Mouse (Mus musculus): Measurements from ENCODE around the gene Cpped1. TPM values are rescaled to one million over a fixed set of nuclear protein-coding genes. Genes with fewer than 3 reads are reported as not detected.

Cpped1 gene
- total and polyA plus RNA-seq, 3 experiments: 12.4 to 23.9 (median 16.8) TPM

DNA sequence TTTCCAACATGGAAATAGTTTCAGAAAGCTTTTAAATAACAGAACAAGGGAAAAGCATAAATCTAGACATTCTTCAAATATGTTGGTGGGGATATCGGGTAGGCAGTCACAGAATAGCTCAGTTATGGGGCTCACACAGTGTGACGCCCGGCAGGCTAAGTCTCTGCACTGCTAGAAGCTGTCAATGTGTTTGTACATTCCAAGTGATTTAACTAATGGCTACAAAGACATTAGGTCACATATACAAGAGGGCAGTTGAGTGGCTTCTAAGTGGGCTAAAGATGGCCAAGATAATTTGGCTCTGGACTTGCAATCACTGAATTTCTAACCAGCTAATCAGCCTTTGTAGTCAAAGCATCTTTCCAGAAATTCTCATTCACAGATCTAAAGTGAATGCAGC is 19.1 kb downstream of the Cpped1 start:
- Histone ChIP-seq H3K9me3 (replicated peaks) (no peaks in the 10 kb centered on the region), H3K36me3 (replicated peaks) (peaks cover 64% of the 10 kb centered on the region), H3K27me3 (ENCODE audit: insufficient read depth, low read length) (no peaks in the 10 kb centered on the region), H3K4me3 (ENCODE audit: low read depth, low read length) (no peak overlapping the region), H3K4me1 (ENCODE audit: insufficient read depth, low read depth, low read length) (no peaks in the 10 kb centered on the region)
- ATAC-seq (ENCODE audit: extremely low read depth, insufficient number of reproducible peaks, low FRiP score, poor library complexity, severe bottlenecking) (no peak), DNase-seq (ENCODE audit: low spot score) (no peak)
- TF ChIP-seq TAL1 (conservative IDR thresholded peaks at IDR 0.05; ENCODE audit: low read depth, low read length) (no peak), POLR2AphosphoS5 (IDR thresholded peaks at IDR 0.05; ENCODE audit: insufficient replicate concordance, low read depth, low read length) (no peak), CTCF (IDR thresholded peaks at IDR 0.05; ENCODE audit: low read depth, low read length) (no peak), GATA1 (IDR thresholded peaks at IDR 0.05; ENCODE audit: borderline replicate concordance, low read length) (no peak), GATA2 (IDR thresholded peaks at IDR 0.05; ENCODE audit: borderline replicate concordance, low read depth, low read length) (no peak)

DNA sequence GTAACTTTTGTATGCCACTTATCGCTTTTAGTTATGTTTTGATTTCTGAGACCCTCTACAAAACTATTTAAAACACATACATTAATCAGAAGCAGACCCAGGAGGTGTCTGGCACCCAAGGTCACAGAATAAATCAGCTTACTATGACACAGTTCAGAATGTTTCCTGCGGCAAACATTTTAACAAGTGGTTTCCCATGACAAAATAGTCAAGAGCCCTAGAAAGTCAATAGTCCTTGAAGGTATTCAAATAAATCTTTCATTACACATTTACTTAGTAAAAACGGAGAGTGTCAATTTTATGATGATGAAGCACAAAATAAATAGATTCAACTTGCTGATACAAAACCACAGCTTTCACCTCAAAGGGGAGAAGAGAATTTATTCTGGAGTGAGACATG is 19.5 kb downstream of the Cpped1 start:
- ATAC-seq (ENCODE audit: extremely low read depth, insufficient number of reproducible peaks, low FRiP score, poor library complexity, severe bottlenecking) (no peak), DNase-seq (ENCODE audit: low spot score) (no peak)
- Histone ChIP-seq H3K9me3 (replicated peaks) (no peaks in the 10 kb centered on the region), H3K4me3 (ENCODE audit: low read depth, low read length) (no peak overlapping the region), H3K27me3 (ENCODE audit: insufficient read depth, low read length) (no peaks in the 10 kb centered on the region), H3K36me3 (replicated peaks) (peaks cover 66% of the 10 kb centered on the region), H3K4me1 (ENCODE audit: insufficient read depth, low read depth, low read length) (no peaks in the 10 kb centered on the region)
- TF ChIP-seq POLR2AphosphoS5 (IDR thresholded peaks at IDR 0.05; ENCODE audit: insufficient replicate concordance, low read depth, low read length): no peak
- TF ChIP-seq GATA1 (IDR thresholded peaks at IDR 0.05; ENCODE audit: borderline replicate concordance, low read length): no peak
- TF ChIP-seq GATA2 (IDR thresholded peaks at IDR 0.05; ENCODE audit: borderline replicate concordance, low read depth, low read length): no peak
- no peak for TF ChIP-seq CTCF (IDR thresholded peaks at IDR 0.05; ENCODE audit: low read depth, low read length)
- no peak for TF ChIP-seq TAL1 (conservative IDR thresholded peaks at IDR 0.05; ENCODE audit: low read depth, low read length)

DNA sequence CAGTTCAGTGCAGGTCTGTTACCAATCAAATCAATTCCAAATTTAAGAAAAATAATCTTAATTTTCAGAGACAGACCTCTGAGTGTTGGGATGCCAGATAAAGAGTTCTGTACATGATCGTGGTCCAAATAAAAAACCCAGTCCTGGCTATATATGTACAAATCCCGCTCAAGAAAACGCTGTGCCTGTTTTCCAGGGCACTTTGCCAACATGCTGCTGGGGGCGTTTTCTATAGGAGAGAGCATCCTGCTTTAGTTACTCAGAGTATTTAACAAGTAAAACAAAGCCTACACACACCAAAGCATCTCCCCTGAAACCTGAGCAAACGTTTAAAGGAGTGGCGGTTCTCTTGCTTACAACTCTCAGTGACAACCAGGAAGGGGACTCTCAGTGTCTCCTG is 27.4 kb downstream of the Cpped1 start:
- Histone ChIP-seq H3K36me3 (replicated peaks) (peaks cover 82% of the 10 kb centered on the region), H3K27me3 (ENCODE audit: insufficient read depth, low read length) (no peaks in the 10 kb centered on the region), H3K9me3 (replicated peaks) (no peaks in the 10 kb centered on the region), H3K4me3 (ENCODE audit: low read depth, low read length) (no peak overlapping the region), H3K4me1 (ENCODE audit: insufficient read depth, low read depth, low read length) (no peaks in the 10 kb centered on the region)
- no peak for TF ChIP-seq GATA2 (IDR thresholded peaks at IDR 0.05; ENCODE audit: borderline replicate concordance, low read depth, low read length)
- no peak for TF ChIP-seq POLR2AphosphoS5 (IDR thresholded peaks at IDR 0.05; ENCODE audit: insufficient replicate concordance, low read depth, low read length)
- no peak for TF ChIP-seq TAL1 (conservative IDR thresholded peaks at IDR 0.05; ENCODE audit: low read depth, low read length)
- TF ChIP-seq CTCF (IDR thresholded peaks at IDR 0.05; ENCODE audit: low read depth, low read length): no peak
- TF ChIP-seq GATA1 (IDR thresholded peaks at IDR 0.05; ENCODE audit: borderline replicate concordance, low read length): no peak
- DNase-seq (ENCODE audit: low spot score) (no peak), ATAC-seq (ENCODE audit: extremely low read depth, insufficient number of reproducible peaks, low FRiP score, poor library complexity, severe bottlenecking) (no peak)

DNA sequence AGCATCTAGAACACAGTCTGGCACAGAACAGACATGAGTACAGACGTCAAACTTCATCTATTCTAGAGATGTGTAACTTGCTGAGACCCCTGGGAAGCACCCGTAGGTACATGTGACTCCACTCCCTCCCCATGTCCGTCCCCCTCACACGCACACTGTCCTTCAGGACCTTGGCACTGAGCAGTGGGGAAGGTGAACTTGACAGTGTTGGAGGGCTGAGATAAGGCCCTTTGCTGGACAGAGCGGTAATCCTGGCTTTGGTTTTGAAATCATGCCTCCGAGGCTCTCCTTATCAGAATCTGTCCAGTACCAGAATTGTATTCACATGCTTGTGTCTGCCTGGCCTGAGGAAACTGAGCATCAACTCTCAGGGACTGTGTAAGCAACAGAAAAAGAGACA is 28.8 kb downstream of the Cpped1 start:
- no peaks in the 10 kb centered on the region for H3K4me1 ChIP-seq (ENCODE audit: insufficient read depth, low read depth, low read length)
- H3K9me3 ChIP-seq (replicated peaks): no peaks in the 10 kb centered on the region
- H3K4me3 ChIP-seq (ENCODE audit: low read depth, low read length): no peak overlapping the region
- peaks cover 80% of the 10 kb centered on the region for H3K36me3 ChIP-seq (replicated peaks)
- no peaks in the 10 kb centered on the region for H3K27me3 ChIP-seq (ENCODE audit: insufficient read depth, low read length)
- ATAC-seq (ENCODE audit: extremely low read depth, insufficient number of reproducible peaks, low FRiP score, poor library complexity, severe bottlenecking) (no peak), DNase-seq (ENCODE audit: low spot score) (no peak)
- TF ChIP-seq CTCF (IDR thresholded peaks at IDR 0.05; ENCODE audit: low read depth, low read length): no peak
- TF ChIP-seq GATA2 (IDR thresholded peaks at IDR 0.05; ENCODE audit: borderline replicate concordance, low read depth, low read length): no peak
- no peak for TF ChIP-seq POLR2AphosphoS5 (IDR thresholded peaks at IDR 0.05; ENCODE audit: insufficient replicate concordance, low read depth, low read length)
- TF ChIP-seq TAL1 (conservative IDR thresholded peaks at IDR 0.05; ENCODE audit: low read depth, low read length): no peak
- TF ChIP-seq GATA1 (IDR thresholded peaks at IDR 0.05; ENCODE audit: borderline replicate concordance, low read length): no peak

DNA sequence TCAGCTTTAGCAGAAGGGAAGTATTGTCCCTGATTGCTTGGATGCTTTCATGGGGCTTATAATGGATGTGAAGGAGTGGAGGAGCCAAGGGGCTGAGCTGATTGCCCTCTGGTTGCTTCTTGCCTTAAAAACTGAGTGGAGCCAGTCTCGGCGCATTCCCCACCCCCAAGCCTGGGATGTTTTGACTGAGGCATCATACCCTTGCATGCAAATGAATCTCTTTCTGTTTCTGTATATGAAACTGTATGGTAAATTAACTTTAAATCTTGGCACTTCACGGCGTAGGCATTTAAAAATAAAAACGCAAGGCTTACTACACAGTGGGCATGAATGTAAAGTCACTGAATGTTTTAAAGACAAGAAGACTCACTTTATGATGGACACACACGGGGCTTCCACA is 30.0 kb downstream of the Cpped1 start:
- no peak for TF ChIP-seq GATA2 (IDR thresholded peaks at IDR 0.05; ENCODE audit: borderline replicate concordance, low read depth, low read length)
- no peak for TF ChIP-seq CTCF (IDR thresholded peaks at IDR 0.05; ENCODE audit: low read depth, low read length)
- no peak for TF ChIP-seq POLR2AphosphoS5 (IDR thresholded peaks at IDR 0.05; ENCODE audit: insufficient replicate concordance, low read depth, low read length)
- TF ChIP-seq GATA1 (IDR thresholded peaks at IDR 0.05; ENCODE audit: borderline replicate concordance, low read length): no peak
- TF ChIP-seq TAL1 (conservative IDR thresholded peaks at IDR 0.05; ENCODE audit: low read depth, low read length): no peak
- H3K36me3 ChIP-seq (replicated peaks): peaks cover 78% of the 10 kb centered on the region
- no peak overlapping the region for H3K4me3 ChIP-seq (ENCODE audit: low read depth, low read length)
- H3K9me3 ChIP-seq (replicated peaks): no peaks in the 10 kb centered on the region
- H3K4me1 ChIP-seq (ENCODE audit: insufficient read depth, low read depth, low read length): no peaks in the 10 kb centered on the region
- ATAC-seq (ENCODE audit: extremely low read depth, insufficient number of reproducible peaks, low FRiP score, poor library complexity, severe bottlenecking): no peak
- DNase-seq (ENCODE audit: low spot score): no peak
- H3K27me3 ChIP-seq (ENCODE audit: insufficient read depth, low read length): no peaks in the 10 kb centered on the region

DNA sequence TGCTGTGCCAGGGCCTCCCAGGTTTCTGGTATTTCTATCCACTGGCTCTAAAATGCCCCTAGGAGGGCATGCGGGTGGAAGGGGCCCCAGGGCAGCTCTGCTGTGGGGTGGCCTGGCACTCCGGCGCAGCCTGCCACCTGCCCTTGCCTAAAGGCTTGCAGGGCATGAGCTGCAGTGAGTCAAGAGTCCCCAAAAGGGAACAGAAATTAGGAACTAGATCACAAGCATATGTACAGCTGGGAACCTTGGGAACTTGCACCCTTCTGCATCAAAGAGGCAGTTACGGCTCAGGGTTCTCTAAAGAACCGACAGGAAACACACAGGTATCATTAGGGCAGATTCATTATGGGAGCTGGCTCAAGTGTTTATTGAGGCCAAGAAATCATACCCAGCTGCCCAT is 34.0 kb downstream of the Cpped1 start:
- ATAC-seq (ENCODE audit: extremely low read depth, insufficient number of reproducible peaks, low FRiP score, poor library complexity, severe bottlenecking) (no peak), DNase-seq (ENCODE audit: low spot score) (no peak)
- no peak for TF ChIP-seq CTCF (IDR thresholded peaks at IDR 0.05; ENCODE audit: low read depth, low read length)
- no peak for TF ChIP-seq TAL1 (conservative IDR thresholded peaks at IDR 0.05; ENCODE audit: low read depth, low read length)
- no peak for TF ChIP-seq POLR2AphosphoS5 (IDR thresholded peaks at IDR 0.05; ENCODE audit: insufficient replicate concordance, low read depth, low read length)
- TF ChIP-seq GATA2 (IDR thresholded peaks at IDR 0.05; ENCODE audit: borderline replicate concordance, low read depth, low read length): no peak
- TF ChIP-seq GATA1 (IDR thresholded peaks at IDR 0.05; ENCODE audit: borderline replicate concordance, low read length): no peak
- Histone ChIP-seq H3K9me3 (replicated peaks) (no peaks in the 10 kb centered on the region), H3K4me1 (ENCODE audit: insufficient read depth, low read depth, low read length) (no peaks in the 10 kb centered on the region), H3K36me3 (replicated peaks) (peaks cover 83% of the 10 kb centered on the region), H3K27me3 (ENCODE audit: insufficient read depth, low read length) (no peaks in the 10 kb centered on the region), H3K4me3 (ENCODE audit: low read depth, low read length) (no peak overlapping the region)
